Mouse (Mus musculus) cortical plate, adult 2 months (tissue): Measurements from ENCODE around the gene Dennd1c.

Experiments used
- CTCF ChIP-seq: fragments of 200-500 bp; IDR thresholded peaks from 2 replicates; pipeline ENCODE4 v1.5.1; 2011; ENCODE audit warnings: mild to moderate bottlenecking, control low read depth, low read length; ENCODE audit not compliant: insufficient read depth; ENCODE audit errors: extremely low read depth
- POLR2A ChIP-seq: fragments of 200-500 bp; IDR thresholded peaks from 2 replicates; pipeline ENCODE4 v1.6.1; 2011; ENCODE audit warnings: mild to moderate bottlenecking, low read length, control low read depth; ENCODE audit not compliant: insufficient read depth; ENCODE audit errors: extremely low read depth

- TF ChIP-seq POLR2A, result no peak
- no peak for TF ChIP-seq CTCF
These were observed 47.7 kb upstream of the Dennd1c start for GRCm38 (mm10) chr17:57125853-57126622.
